Comparison of ENCODE assay signal across 11 mouse cellular contexts in genomic region chr7:132688721-132689120, GRCm38 (mm10).
DNase-seq lines count a peak whose midpoint lies in the region; ATAC-seq and TF ChIP-seq lines count a peak whose summit lies in the region.
"Had no signal": no experiment of that assay in that cellular context is flagged by ENCODE, and none has a peak within 500 bp of the region (broad histone marks: within the 10 kb centered on the region; RNA-seq: fewer than 3 reads in every experiment).

No protein-coding gene starts in this region.

- no peaks in the 10 kb centered on the region for H3K27me3 ChIP-seq in liver, postnatal 0 days (ENCODE audit: insufficient read depth, low read length)
- no peaks in the 10 kb centered on the region for H3K27me3 ChIP-seq in liver, embryonic 12.5 days (replicated peaks)
- H3K27me3 ChIP-seq in heart, postnatal 0 days (ENCODE audit: control insufficient read depth, insufficient read depth, low read length) = no peaks in the 10 kb centered on the region
- H3K27me3 ChIP-seq: forebrain, embryonic 15.5 days; Patski had no signal

- 61% methylated on average over 5 of the region's 5 CpGs for WGBS in liver, postnatal 0 days (ENCODE audit: insufficient replicate concordance)
- 60% methylated on average over 5 of the region's 5 CpGs for WGBS in liver, embryonic 12.5 days (ENCODE audit: insufficient replicate concordance)
- 39% methylated on average over 5 of the region's 5 CpGs for WGBS in heart, postnatal 0 days

- no peak for ATAC-seq in liver, postnatal 0 days
- no peak for ATAC-seq in liver, embryonic 12.5 days
- peak; percentile 51 for ATAC-seq in heart, postnatal 0 days (ENCODE audit: insufficient read depth, low read depth)
- ATAC-seq: forebrain, embryonic 15.5 days; Patski had no signal

- no peaks in the 10 kb centered on the region for H3K36me3 ChIP-seq in liver, postnatal 0 days (replicated peaks; ENCODE audit: insufficient read depth, low read length)
- no peaks in the 10 kb centered on the region for H3K36me3 ChIP-seq in liver, embryonic 12.5 days
- no peaks in the 10 kb centered on the region for H3K36me3 ChIP-seq in heart, postnatal 0 days (replicated peaks; ENCODE audit: control insufficient read depth, insufficient read depth, low read length)
- H3K36me3 ChIP-seq: forebrain, embryonic 15.5 days had no signal

- H3K9me3 ChIP-seq in liver, postnatal 0 days (ENCODE audit: low read length) = no peaks in the 10 kb centered on the region
- H3K9me3 ChIP-seq in liver, embryonic 12.5 days (replicated peaks) = no peaks in the 10 kb centered on the region
- no peaks in the 10 kb centered on the region for H3K9me3 ChIP-seq in heart, postnatal 0 days (replicated peaks; ENCODE audit: control insufficient read depth, low read length)
- H3K9me3 ChIP-seq: forebrain, embryonic 15.5 days had no signal

- no peak overlapping the region for H3K4me2 ChIP-seq in liver, postnatal 0 days (ENCODE audit: low read depth, low read length)
- no peak overlapping the region for H3K4me2 ChIP-seq in liver, embryonic 12.5 days
- no peak overlapping the region for H3K4me2 ChIP-seq in heart, postnatal 0 days (ENCODE audit: low read depth, low read length)
- H3K4me2 ChIP-seq: forebrain, embryonic 15.5 days had no signal

- H3K4me1 ChIP-seq in liver, postnatal 0 days (ENCODE audit: insufficient read depth) = peaks cover 27% of the 10 kb centered on the region
- H3K4me1 ChIP-seq in liver, embryonic 12.5 days = peaks cover 28% of the 10 kb centered on the region
- H3K4me1 ChIP-seq in heart, postnatal 0 days (ENCODE audit: control insufficient read depth, insufficient read depth) = peaks cover 34% of the 10 kb centered on the region

- H3K4me3 ChIP-seq in liver, postnatal 0 days (ENCODE audit: low read depth, low read length) = no peak overlapping the region
- no peak overlapping the region for H3K4me3 ChIP-seq in liver, embryonic 12.5 days
- no peak overlapping the region for H3K4me3 ChIP-seq in heart, postnatal 0 days (ENCODE audit: low read depth, low read length)
- H3K4me3 ChIP-seq: forebrain, embryonic 15.5 days had no signal

- no peak for TF ChIP-seq EP300 in liver, postnatal 0 days (IDR thresholded peaks at IDR 0.05; ENCODE audit: low read depth)
- TF ChIP-seq EP300 in heart, postnatal 0 days (IDR thresholded peaks at IDR 0.05; ENCODE audit: low read depth) = no peak

- peak overlapping the region; percentile 1; the same call in 1 of the 2 replicates for H3K27ac ChIP-seq in liver, postnatal 0 days (ENCODE audit: low read depth)
- no peak overlapping the region for H3K27ac ChIP-seq in liver, embryonic 12.5 days
- H3K27ac ChIP-seq in heart, postnatal 0 days (ENCODE audit: low read depth) = peak overlapping the region; percentile 56
- H3K27ac ChIP-seq: forebrain, embryonic 15.5 days; liver, embryonic 14.5 days had no signal

- TF ChIP-seq CTCF in liver, postnatal 0 days (IDR thresholded peaks at IDR 0.05; ENCODE audit: low read depth) = no peak
- no peak for TF ChIP-seq CTCF in heart, postnatal 0 days (IDR thresholded peaks at IDR 0.05; ENCODE audit: low read depth)

- DNase-seq in embryo, embryonic 10 days (ENCODE audit: low spot score) = peak; percentile 34
- no peak for DNase-seq in embryo, embryonic 9.5 days (ENCODE audit: extremely low spot score)
- no peak for DNase-seq in liver, postnatal 0 days
- DNase-seq in heart, postnatal 0 days (ENCODE audit: low spot score) = peak; percentile 51
- peak; percentile 30 to 60 for DNase-seq in lung, postnatal 4 days
- no peak for DNase-seq in urinary bladder, adult 18-20 months (ENCODE audit: low spot score in 2 of 2)
- no peak for DNase-seq in gastrocnemius, postnatal 4 days (ENCODE audit: low spot score in 2 of 2)

- no peak overlapping the region for H3K9ac ChIP-seq in liver, postnatal 0 days (replicated peaks)
- H3K9ac ChIP-seq in liver, embryonic 12.5 days = no peak overlapping the region
- no peak overlapping the region for H3K9ac ChIP-seq in heart, postnatal 0 days (replicated peaks; ENCODE audit: low read depth, low read length)
- H3K9ac ChIP-seq: forebrain, embryonic 15.5 days; liver, embryonic 14.5 days had no signal

Comparison
In these comparisons a context has a peak if more than half of its experiments do, and no peak if none do; other contexts are left out.
1. DNase-seq: peak in embryo, embryonic 10 days (single experiment), heart, postnatal 0 days (single experiment) and lung, postnatal 4 days (2 of 2); none in embryo, embryonic 9.5 days (single experiment), liver, postnatal 0 days (single experiment), urinary bladder, adult 18-20 months (0 of 2) and gastrocnemius, postnatal 4 days (0 of 2).